Mouse (Mus musculus): ENCODE measurements at regions not wholly inside any gene's neighbourhood (a gene's known extent, or its start where the extent isn't known, plus 50 kb on each side); places are given as distances from the start of the nearest gene placed in this dataset.

GRCm38 (mm10) chr5:97527555-97527954 lies 70.7 kb upstream of the Gk2 start:
- DNase-seq (ENCODE audit: low spot score): no peak
